In genomic region chr2:180215951-180216350, GRCm38 (mm10) we compare ENCODE assay signal across 8 mouse cellular contexts. TPM values are rescaled to one million over a fixed set of nuclear protein-coding genes. Genes with fewer than 3 reads are reported as not detected.
DNase-seq lines count a peak whose midpoint lies in the region; ATAC-seq and TF ChIP-seq lines count a peak whose summit lies in the region.

No protein-coding gene starts in this region.

- peaks cover 2% of the 10 kb centered on the region; the same call in 1 of the 2 replicates for H3K9me3 ChIP-seq in heart, embryonic 11.5 days (replicated peaks; ENCODE audit: control insufficient read depth, low read length)
- no peaks in the 10 kb centered on the region for H3K9me3 ChIP-seq in kidney, postnatal 0 days (replicated peaks; ENCODE audit: low read length)

- peaks cover 37% of the 10 kb centered on the region for H3K4me1 ChIP-seq in heart, embryonic 11.5 days (ENCODE audit: control insufficient read depth, insufficient read depth, low read length)
- peaks cover 45% of the 10 kb centered on the region for H3K4me1 ChIP-seq in kidney, postnatal 0 days (replicated peaks; ENCODE audit: insufficient read depth, low read length)

- TF ChIP-seq CTCF in kidney, postnatal 0 days (IDR thresholded peaks at IDR 0.05; ENCODE audit: low read depth) = no peak

- no peak overlapping the region for H3K4me2 ChIP-seq in heart, embryonic 11.5 days
- no peak overlapping the region for H3K4me2 ChIP-seq in kidney, postnatal 0 days (ENCODE audit: low read length)

- H3K36me3 ChIP-seq in heart, embryonic 11.5 days (ENCODE audit: control insufficient read depth, insufficient read depth, low read length) = no peaks in the 10 kb centered on the region
- H3K36me3 ChIP-seq in kidney, postnatal 0 days (ENCODE audit: insufficient read depth, low read length) = no peaks in the 10 kb centered on the region

- no peak for ATAC-seq in heart, embryonic 11.5 days (replicated peaks; ENCODE audit: insufficient number of reproducible peaks, low FRiP score, low TSS enrichment)
- ATAC-seq in kidney, postnatal 0 days (replicated peaks; ENCODE audit: low FRiP score, low read depth) = peak; percentile 9; the same call in 1 of the 2 replicates

- no peak overlapping the region for H3K27ac ChIP-seq in heart, embryonic 11.5 days (ENCODE audit: low read depth, low read length)
- peak overlapping the region; percentile 79 for H3K27ac ChIP-seq in kidney, postnatal 0 days

- peak; percentile 98 for DNase-seq in heart, adult 11 months
- peak; percentile 60 to 72 for DNase-seq in heart, adult 9 months (ENCODE audit: low spot score in 2 of 2)
- peak; percentile 41 for DNase-seq in kidney, postnatal 0 days (ENCODE audit: low spot score)
- DNase-seq in lung, postnatal 36 days = peak; percentile 80
- DNase-seq in neural tube, embryonic 10.5 days (ENCODE audit: extremely low spot score, low spot score) = no peak
- DNase-seq in c-Kit-positive CD71-positive TER-119-positive erythroid progenitor cells, embryonic 14.5 days (ENCODE audit: low spot score) = no peak
- DNase-seq in cerebellum, adult 11-12 months = no peak

- H3K27me3 ChIP-seq in heart, embryonic 11.5 days (ENCODE audit: control insufficient read depth, insufficient read depth, low read length) = no peaks in the 10 kb centered on the region
- H3K27me3 ChIP-seq in kidney, postnatal 0 days (ENCODE audit: insufficient read depth, low read length) = no peaks in the 10 kb centered on the region

- H3K4me3 ChIP-seq in heart, embryonic 11.5 days (ENCODE audit: low read depth, low read length) = no peak overlapping the region
- no peak overlapping the region for H3K4me3 ChIP-seq in kidney, postnatal 0 days (replicated peaks; ENCODE audit: low read depth, low read length)

- no peak overlapping the region for H3K9ac ChIP-seq in heart, embryonic 11.5 days (ENCODE audit: low read depth, low read length)
- no peak overlapping the region for H3K9ac ChIP-seq in kidney, postnatal 0 days (ENCODE audit: low read depth, low read length)

- 65% methylated on average over 6 of the region's 6 CpGs for WGBS in heart, embryonic 11.5 days (ENCODE audit: insufficient replicate concordance)
- WGBS in kidney, postnatal 0 days = 44% methylated on average over 6 of the region's 6 CpGs

RNA-seq across cellular contexts. Expression of gene Lama5, which starts 9.7 kb away (rescaled TPM):
- 24.0 and 27.5 TPM in 2 replicates for polyA plus RNA-seq in heart, embryonic 11.5 days (2014; fragmentation: Nextera tagmentation; extraction: Ambion mirVana)
- 48.6 and 62.4 TPM in 2 replicates for polyA plus RNA-seq in kidney, postnatal 0 days (2015; fragmentation: Nextera tagmentation; extraction: Ambion mirVana)

RNA-seq across cellular contexts. Expression of gene Rps21, which starts 41.2 kb away (rescaled TPM):
- polyA plus RNA-seq in heart, embryonic 11.5 days (2014; fragmentation: Nextera tagmentation; extraction: Ambion mirVana) = 347 and 390 TPM in 2 replicates
- 737 and 848 TPM in 2 replicates for polyA plus RNA-seq in kidney, postnatal 0 days (2015; fragmentation: Nextera tagmentation; extraction: Ambion mirVana)

RNA-seq across cellular contexts. Expression of gene Adrm1, which starts 44.7 kb away (rescaled TPM):
- polyA plus RNA-seq in heart, embryonic 11.5 days (2014; fragmentation: Nextera tagmentation; extraction: Ambion mirVana) = 121 and 126 TPM in 2 replicates
- polyA plus RNA-seq in kidney, postnatal 0 days (2015; fragmentation: Nextera tagmentation; extraction: Ambion mirVana) = 170 and 185 TPM in 2 replicates

RNA-seq across cellular contexts. Expression of gene Cables2, which starts 57.3 kb away (rescaled TPM):
- polyA plus RNA-seq in heart, embryonic 11.5 days (2014; fragmentation: Nextera tagmentation; extraction: Ambion mirVana) = 11.8 TPM in 2 replicates
- 12.0 and 13.1 TPM in 2 replicates for polyA plus RNA-seq in kidney, postnatal 0 days (2015; fragmentation: Nextera tagmentation; extraction: Ambion mirVana)

Comparison
In these comparisons a context has a peak if more than half of its experiments do, and no peak if none do; other contexts are left out.
1. DNase-seq: peak in heart, adult 11 months (single experiment), heart, adult 9 months (2 of 2), kidney, postnatal 0 days (single experiment) and lung, postnatal 36 days (single experiment); none in neural tube, embryonic 10.5 days (single experiment), c-Kit-positive CD71-positive TER-119-positive erythroid progenitor cells, embryonic 14.5 days (single experiment) and cerebellum, adult 11-12 months (single experiment).